Mouse (Mus musculus): ENCODE data around the gene Gm21746.
"Not testable (repeated sequence)": the region's sequence is repeated elsewhere in the genome, so short reads cannot be mapped to it uniquely, and the experiment has no call there.

Gene Gm21746

GRCm38 (mm10) chrY:6237895-6238294 lies at the start of gene Gm21746:
TSS of gene Gm21746 (minus strand) at chrY:6237995.
- DNase-seq (ENCODE audit: low read depth, low spot score): not testable (repeated sequence)

GRCm38 (mm10) chrY:6266798-6267197 lies 29.0 kb upstream of the Gm21746 start, which contains the start of gene Gm20873:
TSS of gene Gm20873 (plus strand) at chrY:6267098.
- not testable (repeated sequence) for DNase-seq (ENCODE audit: low read depth, low spot score)
